Mouse (Mus musculus) neural tube, embryonic 13.5 days (tissue): ENCODE measurements around the gene Hs2st1. TPM values are rescaled to one million over a fixed set of nuclear protein-coding genes. Genes with fewer than 3 reads are reported as not detected.

Experiments
- ATAC-seq: fragments of 200-750 bp; cut with Nextera tagmentation; 2 replicates; pipeline ENCODE4 v1.8.0; 2017; ENCODE audit warnings: low read depth, mild to moderate bottlenecking, moderate TSS enrichment, moderate library complexity
- H3K27ac ChIP-seq: fragments of 300-500 bp; sonication (generic); replicated peaks from 2 replicates; pipeline ENCODE4 v1.5.1; 2015; ENCODE audit warnings: moderate library complexity, mild to moderate bottlenecking, inconsistent platforms
- H3K27me3 ChIP-seq: fragments of 300-500 bp; sonication (generic); 2 replicates; pipeline ENCODE4 v1.6.1; 2015; ENCODE audit warnings: mild to moderate bottlenecking, inconsistent platforms
- H3K36me3 ChIP-seq: fragments of 300-500 bp; sonication (generic); 2 replicates; pipeline ENCODE4 v1.6.1; 2015; ENCODE audit warnings: mild to moderate bottlenecking, inconsistent platforms
- H3K4me1 ChIP-seq: fragments of 300-500 bp; sonication (generic); replicated peaks from 2 replicates; pipeline ENCODE4 v1.6.1; 2015; ENCODE audit warnings: inconsistent platforms
- H3K4me2 ChIP-seq: fragments of 300-500 bp; sonication (generic); 2 replicates; pipeline ENCODE4 v1.6.1; 2015; ENCODE audit warnings: inconsistent platforms, mild to moderate bottlenecking, moderate library complexity
- H3K4me3 ChIP-seq: fragments of 300-500 bp; sonication (generic); 2 replicates; pipeline ENCODE4 v1.5.1; 2015; ENCODE audit warnings: mild to moderate bottlenecking, inconsistent platforms
- H3K9ac ChIP-seq: fragments of 300-500 bp; sonication (generic); 2 replicates; pipeline ENCODE4 v1.6.1; 2015; ENCODE audit warnings: moderate library complexity, mild to moderate bottlenecking, inconsistent platforms
- H3K9me3 ChIP-seq: fragments of 300-500 bp; sonication (generic); 2 replicates; pipeline ENCODE4 v1.6.1; 2016; ENCODE audit warnings: inconsistent platforms
- WGBS: fragments of 180-500 bp; shearing (Covaris S2); methylation state at CpG from one replicate; pipeline ENCODE4 v1.1.7; 2015; 5-methylcytosine and 5-hydroxymethylcytosine counted together
- polyA plus RNA-seq: library from polyadenylated mRNA; unstranded; fragments of >200 nt; fragmentation: Nextera tagmentation; extraction: Ambion mirVana; gene quantifications from 2 replicates; pipeline ENCODE4 v1.2.1, GENCODE M21; 2015

The Hs2st1 gene
- polyA plus RNA-seq, 1 experiment from 2014 or later: 15.6 TPM

DNA sequence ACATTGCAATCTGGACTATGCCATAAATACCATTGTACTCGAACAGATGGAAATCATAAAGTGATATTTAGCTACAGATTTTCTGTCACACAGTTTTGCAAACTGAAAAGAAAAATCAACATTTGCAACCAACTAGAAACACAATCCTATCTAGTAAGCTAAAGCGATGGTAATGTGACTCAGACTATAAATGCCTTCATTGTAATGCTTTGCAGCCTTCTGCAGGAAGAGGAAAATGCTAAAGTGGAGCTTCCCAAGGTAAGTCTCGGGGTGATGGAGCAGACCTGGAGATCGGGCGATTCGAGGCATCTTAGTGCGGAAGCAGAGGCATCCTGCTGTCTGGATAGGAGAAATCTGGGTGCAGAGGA is 91.6 kb downstream of the Hs2st1 start:
- no peak overlapping the region for H3K4me3 ChIP-seq
- H3K9me3 ChIP-seq: no peaks in the 10 kb centered on the region
- WGBS: 90% methylated on average over 7 of the region's 7 CpGs
- H3K4me2 ChIP-seq: no peak overlapping the region
- H3K9ac ChIP-seq: no peak overlapping the region
- H3K27ac ChIP-seq: 0 out of 2 replicates have a peak overlapping the region, but pooled peaks have one; percentile 5
- H3K27me3 ChIP-seq: no peaks in the 10 kb centered on the region
- no peak for ATAC-seq
- H3K4me1 ChIP-seq: peaks cover 4% of the 10 kb centered on the region; the same call in 1 of the 2 replicates
- H3K36me3 ChIP-seq: no peaks in the 10 kb centered on the region

DNA sequence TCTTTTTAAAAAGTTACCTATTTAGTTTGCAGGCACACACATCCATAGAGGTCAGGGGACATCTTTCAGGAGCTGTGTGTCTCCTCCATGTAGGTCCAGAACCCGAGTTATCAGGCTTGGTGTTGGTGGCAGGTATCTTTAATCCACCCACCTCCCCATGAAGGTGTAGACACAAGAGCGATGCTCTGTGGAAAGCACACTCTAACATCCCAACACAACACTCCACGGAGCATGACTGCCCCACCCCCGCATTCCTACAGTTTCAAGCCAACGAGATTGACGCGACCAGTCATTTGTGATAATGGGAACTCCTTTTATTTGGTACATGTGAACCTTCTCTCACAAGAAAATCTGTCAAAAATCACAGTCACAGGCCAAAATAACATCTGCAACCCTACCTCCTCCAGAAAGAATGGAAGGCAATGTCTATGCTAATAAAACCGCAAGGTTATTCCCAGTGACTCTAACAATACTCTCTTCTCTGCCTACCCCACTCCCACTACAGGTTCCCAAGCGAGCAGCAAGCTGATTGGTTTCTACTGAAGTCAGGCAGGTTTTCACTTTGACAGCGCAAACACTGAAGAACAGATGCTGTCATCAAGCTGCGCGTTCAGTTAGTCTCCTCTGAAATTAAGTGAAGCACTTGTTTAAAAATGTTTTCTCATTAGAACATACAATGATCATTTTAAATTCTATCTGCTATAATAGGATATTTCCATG is 92.1 kb downstream of the Hs2st1 start:
- H3K4me3 ChIP-seq: no peak overlapping the region
- H3K4me2 ChIP-seq: no peak overlapping the region
- no peak for ATAC-seq
- 89% methylated on average over 12 of the region's 12 CpGs for WGBS
- H3K36me3 ChIP-seq: no peaks in the 10 kb centered on the region
- H3K27me3 ChIP-seq: no peaks in the 10 kb centered on the region
- H3K9ac ChIP-seq: no peak overlapping the region
- H3K27ac ChIP-seq: no peak overlapping the region
- H3K9me3 ChIP-seq: no peaks in the 10 kb centered on the region
- H3K4me1 ChIP-seq: peaks cover 4% of the 10 kb centered on the region; the same call in 1 of the 2 replicates

DNA sequence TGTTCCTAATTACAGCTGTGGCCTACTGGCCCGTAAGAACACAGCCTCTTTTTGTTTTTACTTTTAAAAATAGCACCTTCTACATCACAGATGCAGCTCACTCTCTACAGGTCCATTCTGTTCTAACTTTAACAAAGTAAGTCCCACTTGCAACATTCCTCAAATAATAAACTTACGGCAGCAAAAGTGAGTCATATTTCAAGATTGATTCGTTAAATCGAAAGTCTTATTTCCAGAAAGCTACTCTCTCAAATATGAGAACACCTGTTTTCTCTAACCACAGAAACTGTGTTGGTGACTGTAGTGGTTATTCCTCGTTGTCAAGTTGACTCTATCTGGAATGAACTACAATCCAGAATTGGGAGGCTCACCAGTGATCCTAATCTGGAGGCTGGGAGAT is 94.1 kb downstream of the Hs2st1 start:
- no peaks in the 10 kb centered on the region for H3K27me3 ChIP-seq
- no peak overlapping the region for H3K4me3 ChIP-seq
- ATAC-seq: no peak
- peaks cover 19% of the 10 kb centered on the region for H3K4me1 ChIP-seq
- no peaks in the 10 kb centered on the region for H3K36me3 ChIP-seq
- no peak overlapping the region for H3K9ac ChIP-seq
- 94% methylated on average over 5 of the region's 5 CpGs for WGBS
- no peak overlapping the region for H3K27ac ChIP-seq
- H3K9me3 ChIP-seq: no peaks in the 10 kb centered on the region
- H3K4me2 ChIP-seq: no peak overlapping the region

DNA sequence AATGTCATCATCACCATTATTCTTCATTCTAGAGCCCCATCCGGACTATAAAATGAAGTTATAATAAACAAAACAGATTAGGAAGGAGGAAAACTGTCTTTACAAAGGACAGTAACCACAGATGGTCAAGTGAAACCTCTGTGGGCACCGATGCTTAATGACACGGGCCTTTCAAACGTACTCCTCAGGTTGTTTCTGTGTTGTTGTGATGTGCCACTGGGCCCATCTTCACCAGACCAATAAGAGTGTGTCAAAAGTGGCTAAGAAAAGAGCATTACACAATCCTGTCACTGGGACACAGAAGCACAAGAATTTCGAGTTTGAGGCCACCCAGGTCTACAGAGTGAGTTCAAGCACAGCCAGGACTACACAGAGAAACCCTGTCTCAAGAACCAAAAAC is 95.3 kb downstream of the Hs2st1 start:
- H3K27me3 ChIP-seq: no peaks in the 10 kb centered on the region
- peaks cover 27% of the 10 kb centered on the region for H3K4me1 ChIP-seq
- 89% methylated on average over 5 of the region's 5 CpGs for WGBS
- no peak overlapping the region for H3K9ac ChIP-seq
- no peaks in the 10 kb centered on the region for H3K9me3 ChIP-seq
- no peak overlapping the region for H3K27ac ChIP-seq
- H3K36me3 ChIP-seq: no peaks in the 10 kb centered on the region
- no peak overlapping the region for H3K4me2 ChIP-seq
- H3K4me3 ChIP-seq: no peak overlapping the region
- no peak for ATAC-seq

DNA sequence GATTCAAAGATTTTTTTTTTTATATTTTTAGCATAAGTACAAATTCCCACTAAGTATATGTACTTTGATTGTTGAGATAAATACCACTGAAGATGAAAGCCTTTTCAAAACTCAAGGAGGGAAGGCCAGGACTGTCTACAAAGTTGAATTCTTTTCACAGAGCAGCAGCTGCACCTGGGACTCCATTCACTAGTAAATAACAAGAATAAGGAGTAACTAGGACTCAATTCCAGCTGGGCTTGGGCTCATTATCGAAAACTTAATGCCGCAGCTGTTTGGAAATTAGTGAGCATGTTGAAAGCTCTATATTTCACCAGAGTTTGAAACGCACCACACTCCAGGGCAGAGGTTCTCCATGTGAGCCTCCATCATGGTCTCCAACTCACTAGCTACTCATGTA is 98.0 kb downstream of the Hs2st1 start:
- Histone ChIP-seq H3K4me2 (no peak overlapping the region), H3K9me3 (no peaks in the 10 kb centered on the region), H3K9ac (no peak overlapping the region), H3K27ac (no peak overlapping the region), H3K4me1 (peaks cover 29% of the 10 kb centered on the region), H3K36me3 (no peaks in the 10 kb centered on the region), H3K27me3 (no peaks in the 10 kb centered on the region), H3K4me3 (no peak overlapping the region)
- ATAC-seq: no peak
- 36% methylated on average over 3 of the region's 3 CpGs for WGBS

DNA sequence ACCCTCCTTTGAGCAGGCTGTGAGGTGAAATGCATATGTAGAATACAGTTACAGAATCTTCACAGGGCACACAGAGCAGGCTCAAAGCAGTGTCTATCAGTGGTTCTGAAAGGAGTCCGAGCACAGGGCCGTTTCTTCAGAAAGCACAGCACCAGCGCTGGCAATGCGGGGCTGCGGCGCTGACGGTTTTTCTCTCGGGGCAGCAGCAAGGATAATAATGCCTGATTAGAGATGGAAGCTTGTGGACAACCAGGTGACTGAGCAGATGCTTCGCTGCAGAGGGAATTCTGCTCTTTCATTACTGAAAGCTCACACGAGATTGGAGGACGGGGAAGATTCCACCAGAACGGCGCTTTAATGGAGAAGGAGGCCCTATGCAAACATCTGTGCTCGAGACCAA is 99.1 kb downstream of the Hs2st1 start:
- peak overlapping the region; percentile 31; the same call in 1 of the 2 replicates for H3K9ac ChIP-seq
- 37% methylated on average over 14 of the region's 14 CpGs for WGBS

DNA sequence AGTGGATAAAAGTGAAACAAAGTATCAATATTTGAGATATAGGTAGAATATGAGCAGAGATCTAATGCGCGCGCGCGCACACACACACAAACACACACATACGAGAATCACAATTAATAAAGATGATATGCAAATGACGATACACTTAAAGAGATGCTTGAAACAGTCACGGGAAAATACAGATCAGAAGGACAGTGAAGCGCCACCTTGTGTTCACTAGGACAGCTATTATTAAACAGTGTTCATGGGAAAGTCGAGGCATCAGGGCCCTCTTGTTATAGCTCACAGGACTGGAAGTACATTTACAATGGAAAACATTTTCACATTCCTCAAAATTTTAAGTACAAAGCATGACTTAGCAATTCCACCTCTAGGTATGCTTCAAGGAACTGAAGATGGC is 102.5 kb downstream of the Hs2st1 start:
- H3K36me3 ChIP-seq: peaks cover 14% of the 10 kb centered on the region; the same call in 1 of the 2 replicates
- no peak for ATAC-seq
- H3K4me3 ChIP-seq: no peak overlapping the region
- H3K4me2 ChIP-seq: no peak overlapping the region
- H3K9ac ChIP-seq: no peak overlapping the region
- no peaks in the 10 kb centered on the region for H3K9me3 ChIP-seq
- 75% methylated on average over 10 of the region's 10 CpGs for WGBS
- H3K4me1 ChIP-seq: peaks cover 28% of the 10 kb centered on the region
- no peak overlapping the region for H3K27ac ChIP-seq
- H3K27me3 ChIP-seq: no peaks in the 10 kb centered on the region

More for the DNA sequence above, 99.1 kb downstream of the Hs2st1 start:
- H3K4me1 ChIP-seq: peaks cover 29% of the 10 kb centered on the region
- no peak overlapping the region for H3K4me3 ChIP-seq
- peak overlapping the region; percentile 72 for H3K27ac ChIP-seq
- no peaks in the 10 kb centered on the region for H3K36me3 ChIP-seq
- H3K4me2 ChIP-seq: peak overlapping the region; percentile 30
- peak; percentile 51; the same call in 1 of the 2 replicates for ATAC-seq
- no peaks in the 10 kb centered on the region for H3K9me3 ChIP-seq
- no peaks in the 10 kb centered on the region for H3K27me3 ChIP-seq

DNA sequence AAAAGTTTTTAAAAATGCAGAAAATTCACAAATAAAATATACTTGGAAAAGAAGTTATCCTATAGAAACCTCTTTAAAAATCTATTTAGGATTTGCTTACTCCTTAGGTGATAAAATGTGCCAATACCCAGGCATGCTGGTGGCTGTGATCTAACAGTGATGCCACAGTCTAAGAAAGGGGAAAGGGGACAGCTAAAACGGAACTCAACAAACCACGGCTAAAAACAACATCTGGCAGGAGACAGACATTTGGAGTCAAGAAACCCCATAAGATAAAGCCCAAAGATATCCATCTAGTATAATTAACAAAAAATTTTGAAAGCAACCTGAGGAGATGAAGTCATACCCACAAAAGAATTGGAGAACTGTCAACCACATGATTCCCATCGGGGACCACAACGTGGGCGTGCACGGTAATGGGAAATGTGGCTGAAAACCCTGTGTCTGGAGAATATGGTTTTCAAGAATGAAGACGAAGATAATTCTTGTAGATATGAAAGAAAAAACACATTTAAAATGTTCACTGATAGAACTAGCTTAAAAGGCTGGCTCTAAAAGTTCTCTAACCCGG is 103.8 kb downstream of the Hs2st1 start:
- H3K27me3 ChIP-seq: no peaks in the 10 kb centered on the region
- H3K4me3 ChIP-seq: no peak overlapping the region
- no peak overlapping the region for H3K9ac ChIP-seq
- H3K9me3 ChIP-seq: no peaks in the 10 kb centered on the region
- ATAC-seq: no peak
- no peak overlapping the region for H3K4me2 ChIP-seq
- H3K36me3 ChIP-seq: peaks cover 18% of the 10 kb centered on the region; the same call in 1 of the 2 replicates
- peaks cover 17% of the 10 kb centered on the region for H3K4me1 ChIP-seq
- 92% methylated on average over 8 of the region's 8 CpGs for WGBS
- no peak overlapping the region for H3K27ac ChIP-seq

DNA sequence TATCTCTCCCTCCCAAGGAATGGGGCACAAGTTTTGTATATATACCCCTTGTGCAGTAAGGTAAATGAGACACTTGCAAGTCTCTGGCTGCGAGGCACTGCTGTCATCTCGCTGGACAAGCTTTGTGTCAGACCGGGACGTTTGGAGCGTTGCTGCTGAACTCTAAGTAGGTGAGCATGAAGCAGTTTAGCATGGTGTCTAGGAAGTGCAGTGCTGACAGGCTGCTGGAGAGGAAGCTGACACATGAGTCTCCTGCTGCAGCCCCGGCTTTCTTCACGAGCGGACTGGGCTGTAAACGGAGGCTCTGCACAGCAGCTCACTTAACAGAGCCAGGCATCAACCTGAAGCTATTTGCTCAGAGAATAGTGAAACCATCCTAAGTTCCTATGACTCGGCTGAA is 107.3 kb downstream of the Hs2st1 start:
- Histone ChIP-seq H3K4me3 (no peak overlapping the region), H3K27ac (no peak overlapping the region), H3K4me1 (peaks cover 21% of the 10 kb centered on the region), H3K36me3 (peaks cover 18% of the 10 kb centered on the region; the same call in 1 of the 2 replicates), H3K27me3 (no peaks in the 10 kb centered on the region), H3K9ac (no peak overlapping the region), H3K9me3 (no peaks in the 10 kb centered on the region), H3K4me2 (no peak overlapping the region)
- WGBS: 85% methylated on average over 10 of the region's 10 CpGs
- no peak for ATAC-seq

DNA sequence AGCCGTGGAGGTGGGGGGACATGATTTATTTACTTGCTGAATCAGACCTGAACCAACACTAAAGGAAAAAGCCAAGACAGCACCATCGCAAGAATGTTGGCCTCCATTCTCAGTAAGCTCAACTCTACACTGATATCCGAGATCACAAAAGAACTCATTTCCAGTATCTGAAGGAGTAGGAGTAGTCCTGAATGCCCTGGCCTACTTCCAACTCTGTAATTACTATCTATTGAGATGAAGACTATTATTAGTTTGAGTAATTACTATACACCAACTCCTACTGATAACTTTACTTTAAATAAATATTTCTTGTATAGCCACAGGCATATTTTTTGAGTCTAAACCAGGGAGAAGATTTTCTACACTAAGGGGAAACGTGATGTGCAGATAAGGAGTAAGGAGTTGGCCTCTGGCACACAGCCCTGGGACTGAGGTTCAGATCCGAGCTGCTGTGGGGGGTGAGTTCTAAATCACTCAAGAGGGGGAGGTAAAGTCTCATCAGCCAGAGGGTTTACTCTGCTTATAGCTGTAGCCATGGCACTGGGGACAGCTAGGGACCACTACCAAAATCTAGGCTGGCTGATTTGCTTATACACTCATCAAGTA is 109.7 kb downstream of the Hs2st1 start:
- no peak overlapping the region for H3K27ac ChIP-seq
- H3K27me3 ChIP-seq: no peaks in the 10 kb centered on the region
- peaks cover 33% of the 10 kb centered on the region for H3K4me1 ChIP-seq
- no peaks in the 10 kb centered on the region for H3K9me3 ChIP-seq
- 67% methylated on average over 5 of the region's 5 CpGs for WGBS
- no peak overlapping the region for H3K9ac ChIP-seq
- no peak for ATAC-seq
- H3K36me3 ChIP-seq: peaks cover 18% of the 10 kb centered on the region; the same call in 1 of the 2 replicates
- no peak overlapping the region for H3K4me3 ChIP-seq
- no peak overlapping the region for H3K4me2 ChIP-seq

DNA sequence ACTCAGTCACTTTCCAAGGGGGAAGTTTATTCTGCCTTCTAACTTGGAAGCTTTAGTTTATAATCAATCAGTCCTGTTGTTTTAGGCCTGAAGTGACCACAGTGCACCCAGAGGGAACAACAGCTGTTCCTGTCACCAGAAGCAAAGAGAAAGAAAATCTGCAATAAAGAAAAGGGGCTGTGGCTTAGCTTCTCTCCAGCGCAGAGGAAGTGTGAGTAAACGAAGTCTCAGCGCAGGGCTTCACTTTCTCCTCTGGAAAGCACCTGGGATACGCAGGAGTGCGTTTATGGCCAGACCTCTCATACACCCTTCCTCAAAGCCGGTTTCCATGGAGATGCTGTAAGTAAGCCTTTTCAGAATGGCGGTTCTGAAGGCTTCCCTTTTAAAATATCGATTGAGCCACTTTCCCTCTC is 110.7 kb downstream of the Hs2st1 start:
- peaks cover 36% of the 10 kb centered on the region for H3K4me1 ChIP-seq
- no peaks in the 10 kb centered on the region for H3K27me3 ChIP-seq
- no peaks in the 10 kb centered on the region for H3K9me3 ChIP-seq
- no peak overlapping the region for H3K4me3 ChIP-seq
- WGBS: 52% methylated on average over 8 of the region's 8 CpGs
- no peak overlapping the region for H3K4me2 ChIP-seq
- H3K27ac ChIP-seq: no peak overlapping the region; the same call in 1 of the 2 replicates
- no peak overlapping the region for H3K9ac ChIP-seq
- H3K36me3 ChIP-seq: peaks cover 18% of the 10 kb centered on the region; the same call in 1 of the 2 replicates
- ATAC-seq: no peak

DNA sequence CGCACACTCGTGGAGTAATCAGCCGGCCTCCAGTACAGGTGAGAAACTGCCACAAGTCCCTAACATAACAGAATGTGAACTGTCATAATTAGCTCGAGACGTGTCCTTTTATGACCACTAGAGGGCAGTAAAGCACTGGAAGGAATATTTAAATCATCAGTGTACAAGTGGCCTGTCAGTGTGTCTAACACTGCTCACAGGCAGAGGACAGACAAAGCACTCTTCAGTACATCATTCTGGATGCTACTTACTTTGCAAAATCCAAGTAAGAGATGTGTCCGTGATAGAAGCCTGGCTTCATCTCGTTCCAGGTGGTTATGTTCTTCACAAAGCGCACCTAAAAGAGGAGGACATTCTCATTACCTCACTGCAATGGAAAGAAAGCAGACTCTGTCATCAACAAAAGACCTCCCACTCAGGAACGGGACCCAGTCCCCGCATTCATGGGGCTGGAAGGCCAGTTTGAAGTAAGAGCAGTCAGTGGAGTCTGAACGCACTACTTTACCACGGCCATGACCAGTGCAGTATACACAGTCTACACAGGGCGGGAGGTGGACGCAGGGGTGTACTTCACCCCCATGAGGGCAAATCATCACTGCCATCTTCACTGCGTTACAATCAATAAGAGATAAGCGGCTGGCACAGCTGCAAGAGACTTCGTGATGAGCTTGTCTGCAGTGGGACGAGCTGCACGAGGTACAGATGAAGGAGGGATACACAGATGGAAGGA is 116.1 kb downstream of the Hs2st1 start:
- Histone ChIP-seq H3K27ac (peak overlapping the region; percentile 59), H3K9me3 (no peaks in the 10 kb centered on the region)

More for the DNA sequence above, 116.1 kb downstream of the Hs2st1 start:
- 62% methylated on average over 19 of the region's 19 CpGs for WGBS
- Histone ChIP-seq H3K36me3 (peaks cover 18% of the 10 kb centered on the region; the same call in 1 of the 2 replicates), H3K4me3 (no peak overlapping the region), H3K4me2 (no peak overlapping the region), H3K27me3 (no peaks in the 10 kb centered on the region), H3K9ac (peak overlapping the region; percentile 53), H3K4me1 (peaks cover 21% of the 10 kb centered on the region)
- peak; percentile 84 for ATAC-seq
